Mouse (Mus musculus) left cerebral cortex, postnatal 25 days (tissue): Measurements from ENCODE around the gene Olfr1307. TPM values are rescaled to one million over a fixed set of nuclear protein-coding genes. Genes with fewer than 3 reads are reported as not detected.

Experiments
- DNase-seq, 2 experiments: peaks; one replicate each; pipeline ENCODE4 v3.0.0; 2022; ENCODE audit warnings: low spot score in 2 of 2, mixed read lengths in 1 of 2
- intact Hi-C: fragments of 180-260 bp; cut with DNase I; formaldehyde crosslinking; loops from one replicate; pipeline ENCODE4 v1.15.1; 2025
- total RNA-seq, 2 experiments: library from RNA; stranded (reverse); gene quantifications; 2 replicates each; pipeline ENCODE4 v1.2.3; 2021

Olfr1307 gene
- under 1 TPM; 0.02 to 0.05 TPM for total RNA-seq

DNA sequence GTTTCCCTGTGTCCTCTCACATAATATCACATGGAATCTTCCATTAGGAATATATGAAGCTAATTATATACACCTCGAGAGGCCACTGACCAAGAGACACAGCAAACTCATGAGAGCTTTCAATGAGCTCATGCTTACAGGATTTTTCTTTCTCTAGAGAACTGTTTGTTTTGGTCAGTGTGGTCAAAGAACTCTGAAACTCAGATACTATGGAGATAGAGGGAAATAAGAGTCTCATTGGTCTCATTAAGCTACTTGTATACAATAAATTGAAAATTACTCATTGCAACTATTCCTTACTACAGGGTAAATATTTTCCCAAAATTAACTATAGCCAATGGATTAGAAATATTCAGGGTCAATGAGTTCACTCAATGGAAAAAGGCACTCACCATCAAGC lies at the start of gene Olfr1307:
Gene Olfr1307, minus strand, starts transcription at position 101 of the 400 bp plus-strand sequence.
- intact Hi-C loops, result no loop called here
- DNase-seq, result no peak

- intact Hi-C loops, result no loop called here
- no peak for DNase-seq
These were observed 40.9 kb upstream of the Olfr1307 start, which contains the start of gene Olfr1309 for GRCm38 (mm10) chr2:111990181-111990580. Gene Olfr1309, minus strand, starts transcription at chr2:111990281.

GRCm38 (mm10) chr2:111964844-111965243 lies 15.6 kb upstream of the Olfr1307 start, which contains the start of gene Olfr1308:
Gene Olfr1308, minus strand, starts transcription at chr2:111964944.
- no peak for DNase-seq
- intact Hi-C loops, result no loop called here

- no peak for DNase-seq
- intact Hi-C loops, result no loop called here
These were observed 33.1 kb downstream of the Olfr1307 start, which contains the start of gene Olfr1306 for GRCm38 (mm10) chr2:111916171-111916570. Gene Olfr1306, minus strand, starts transcription at chr2:111916271.

Other genes with a start within 250 kb of the Olfr1307 start
- gene Olfr1301, start 198.4 kb downstream of the Olfr1307 start, total RNA-seq, result not detected
- gene Olfr1302, start 172.0 kb downstream of the Olfr1307 start, total RNA-seq, result not detected
- not detected for gene Olfr1303, start 129.1 kb downstream of the Olfr1307 start, total RNA-seq
- gene Olfr1305, start 72.3 kb downstream of the Olfr1307 start, total RNA-seq, result not detected
- gene Olfr1306, start 33.2 kb downstream of the Olfr1307 start, total RNA-seq, result not detected
- not detected for gene Olfr1308, start 15.5 kb upstream of the Olfr1307 start, total RNA-seq
- gene Olfr1309, start 40.8 kb upstream of the Olfr1307 start, total RNA-seq, result not detected
- gene Olfr1310, start 63.3 kb upstream of the Olfr1307 start, total RNA-seq, result not detected
- not detected for gene Olfr1311, start 75.0 kb upstream of the Olfr1307 start, total RNA-seq
- not detected for gene Olfr1312, start 100.8 kb upstream of the Olfr1307 start, total RNA-seq
- gene Olfr1313, start 128.4 kb upstream of the Olfr1307 start, total RNA-seq, result not detected
- not detected for gene Olfr1314, start 147.3 kb upstream of the Olfr1307 start, total RNA-seq
- gene Olfr1315-ps1, start 166.0 kb upstream of the Olfr1307 start, total RNA-seq, result not detected
- gene Olfr1316, start 185.5 kb upstream of the Olfr1307 start, total RNA-seq, result not detected
- not detected for gene Olfr1317, start 190.9 kb upstream of the Olfr1307 start, total RNA-seq
- not detected for gene Olfr1318, start 204.8 kb upstream of the Olfr1307 start, total RNA-seq